Mouse (Mus musculus) embryonic facial prominence, embryonic 13.5 days (tissue): ENCODE measurements around the gene Gatad2a. TPM values are rescaled to one million over a fixed set of nuclear protein-coding genes. Genes with fewer than 3 reads are reported as not detected.

Source experiments
- ATAC-seq: fragments of 200-750 bp; cut with Nextera tagmentation; 2 replicates; pipeline ENCODE4 v1.8.0; 2017; ENCODE audit warnings: low read depth; ENCODE audit not compliant: insufficient number of reproducible peaks, insufficient read depth, low FRiP score, low TSS enrichment
- H3K27ac ChIP-seq: fragments of 300-500 bp; sonication (generic); 2 replicates; pipeline ENCODE4 v1.5.1; 2015; ENCODE audit warnings: moderate library complexity, mild to moderate bottlenecking, inconsistent platforms
- H3K27me3 ChIP-seq: fragments of 300-500 bp; sonication (generic); 2 replicates; pipeline ENCODE4 v1.6.1; 2015; ENCODE audit warnings: mild to moderate bottlenecking, inconsistent platforms
- H3K36me3 ChIP-seq: fragments of 300-500 bp; sonication (generic); 2 replicates; pipeline ENCODE4 v1.6.1; 2015; ENCODE audit warnings: mild to moderate bottlenecking, inconsistent platforms
- H3K4me1 ChIP-seq: fragments of 300-500 bp; sonication (generic); 2 replicates; pipeline ENCODE4 v1.6.1; 2015; ENCODE audit warnings: inconsistent platforms
- H3K4me2 ChIP-seq: fragments of 300-500 bp; sonication (generic); 2 replicates; pipeline ENCODE4 v1.6.1; 2015; ENCODE audit warnings: moderate library complexity, mild to moderate bottlenecking, inconsistent platforms
- H3K4me3 ChIP-seq: fragments of 300-500 bp; sonication (generic); 2 replicates; pipeline ENCODE4 v1.5.1; 2015; ENCODE audit warnings: mild to moderate bottlenecking, inconsistent platforms
- H3K9ac ChIP-seq: fragments of 300-500 bp; sonication (generic); 2 replicates; pipeline ENCODE4 v1.6.1; 2015; ENCODE audit warnings: mild to moderate bottlenecking, inconsistent platforms
- H3K9me3 ChIP-seq: fragments of 300-500 bp; sonication (generic); 2 replicates; pipeline ENCODE4 v1.6.1; 2016; ENCODE audit warnings: inconsistent platforms
- WGBS: fragments of 180-500 bp; shearing (Covaris S2); methylation state at CpG from one replicate; pipeline ENCODE4 v1.1.7; 2015; ENCODE audit warnings: mixed read lengths; 5-methylcytosine and 5-hydroxymethylcytosine counted together
- polyA plus RNA-seq: library from polyadenylated mRNA; unstranded; fragments of >200 nt; fragmentation: Nextera tagmentation; extraction: Ambion mirVana; gene quantifications from 2 replicates; pipeline ENCODE4 v1.2.1, GENCODE M21; 2015

The Gatad2a gene
- polyA plus RNA-seq, 1 experiment from 2014 or later, result 35.6 TPM

DNA sequence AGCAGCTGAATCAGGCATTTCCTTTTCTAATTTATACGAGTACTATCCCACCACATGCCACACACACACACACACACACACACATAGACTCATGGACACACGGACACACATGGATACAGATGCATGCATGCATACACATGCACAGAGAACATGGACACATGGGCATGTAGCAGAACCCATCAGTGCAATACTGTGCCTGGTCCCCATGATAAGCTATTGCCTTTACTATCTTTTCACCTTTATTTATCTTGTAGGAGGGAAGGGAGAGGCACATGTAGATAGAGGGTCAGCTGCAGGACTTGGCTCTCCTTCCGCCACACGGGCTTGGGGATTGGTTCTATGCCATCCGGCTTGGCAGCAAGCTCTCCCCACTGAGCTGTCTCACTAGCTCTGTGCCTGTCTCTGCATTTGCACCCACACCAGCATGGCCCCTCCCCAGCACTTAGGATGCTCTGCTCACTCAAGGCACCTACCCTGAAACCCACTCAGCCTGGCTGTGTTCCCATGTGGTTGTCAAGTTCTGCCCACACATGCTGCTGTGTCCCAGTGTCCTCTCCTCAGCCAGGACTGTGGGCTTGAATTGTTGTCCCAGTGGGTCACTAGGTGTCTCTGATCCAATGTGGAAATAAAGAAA lies 132.7 kb downstream of the Gatad2a start:
- Histone ChIP-seq H3K9ac (no peak overlapping the region), H3K9me3 (no peaks in the 10 kb centered on the region), H3K27me3 (no peaks in the 10 kb centered on the region), H3K4me2 (no peak overlapping the region), H3K4me1 (no peaks in the 10 kb centered on the region), H3K36me3 (no peaks in the 10 kb centered on the region; the same call in 1 of the 2 replicates), H3K4me3 (no peak overlapping the region), H3K27ac (no peak overlapping the region)
- ATAC-seq, result no peak
- 88% methylated on average over 5 of the region's 5 CpGs for WGBS

DNA sequence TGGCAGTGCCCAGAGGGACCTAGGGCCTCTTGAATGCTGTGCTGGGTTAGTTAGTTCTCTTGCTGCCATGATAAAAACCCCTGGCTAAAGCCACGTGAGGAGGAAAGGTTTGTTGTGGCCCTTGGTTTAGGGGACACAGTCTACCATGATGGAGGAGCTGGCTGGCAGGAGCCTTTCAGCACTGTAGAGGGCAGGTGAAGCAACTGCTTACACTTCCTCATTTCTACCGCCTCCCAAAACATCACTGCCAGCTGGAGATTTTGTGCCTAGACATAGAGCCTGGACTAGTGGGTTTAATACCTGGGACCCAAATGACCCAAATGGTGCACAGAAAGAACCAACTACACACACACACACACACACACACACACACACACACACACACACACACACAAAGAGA lies 134.9 kb downstream of the Gatad2a start:
- no peak for ATAC-seq
- H3K4me2 ChIP-seq, result no peak overlapping the region

DNA sequence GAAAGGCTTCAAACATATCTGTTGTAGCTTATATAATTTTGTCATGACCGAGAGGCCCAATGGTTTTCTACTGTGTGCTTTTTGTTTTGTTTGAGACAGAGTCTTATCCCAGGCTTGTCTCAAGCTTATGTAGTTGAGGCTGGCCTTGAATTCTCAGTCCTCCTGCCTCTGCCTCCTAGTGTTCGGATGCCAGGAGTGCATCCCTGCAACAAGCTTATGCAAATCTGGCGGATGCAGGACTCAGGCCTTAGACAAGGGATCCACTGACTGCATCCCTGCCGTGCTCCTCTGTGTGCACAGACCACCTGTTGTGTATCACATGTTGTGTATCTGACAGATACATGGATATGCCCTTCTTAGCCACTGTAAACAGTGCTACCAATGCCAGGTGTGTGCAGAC lies 135.4 kb downstream of the Gatad2a start:
- no peak for ATAC-seq
- Histone ChIP-seq H3K27ac (no peak overlapping the region), H3K9me3 (no peaks in the 10 kb centered on the region), H3K27me3 (no peaks in the 10 kb centered on the region), H3K4me3 (no peak overlapping the region), H3K36me3 (no peaks in the 10 kb centered on the region; the same call in 1 of the 2 replicates), H3K9ac (no peak overlapping the region), H3K4me2 (no peak overlapping the region), H3K4me1 (no peaks in the 10 kb centered on the region)
- WGBS, result 53% methylated on average over 4 of the region's 4 CpGs

More for the DNA sequence above, 134.9 kb downstream of the Gatad2a start:
- no peak overlapping the region for H3K4me3 ChIP-seq
- H3K9me3 ChIP-seq, result no peaks in the 10 kb centered on the region
- no peaks in the 10 kb centered on the region for H3K4me1 ChIP-seq
- no peaks in the 10 kb centered on the region for H3K27me3 ChIP-seq
- 60% methylated on average over 2 of the region's 2 CpGs for WGBS
- H3K36me3 ChIP-seq, result no peaks in the 10 kb centered on the region; the same call in 1 of the 2 replicates
- no peak overlapping the region for H3K27ac ChIP-seq
- H3K9ac ChIP-seq, result no peak overlapping the region

Other genes with a start within 250 kb of the Gatad2a start
- gene Zfp963, start 246.4 kb downstream of the Gatad2a start, polyA plus RNA-seq, result 6.9 and 8.9 TPM in 2 replicates
- not detected in 2 replicates for gene Gm20422, start 221.5 kb downstream of the Gatad2a start, polyA plus RNA-seq
- gene Atp13a1, start 205.2 kb downstream of the Gatad2a start, polyA plus RNA-seq, result 46.5 and 48.1 TPM in 2 replicates
- 39.4 and 41.6 TPM in 2 replicates for gene Zfp866, start 205.2 kb downstream of the Gatad2a start, polyA plus RNA-seq
- 10.3 and 11.0 TPM in 2 replicates for gene Gmip, start 187.7 kb downstream of the Gatad2a start, polyA plus RNA-seq
- 0.55 and 0.58 TPM in 2 replicates for gene Lpar2, start 174.0 kb downstream of the Gatad2a start, polyA plus RNA-seq
- 8.7 and 9.7 TPM in 2 replicates for gene Pbx4, start 163.9 kb downstream of the Gatad2a start, polyA plus RNA-seq
- gene Cilp2, start 108.7 kb downstream of the Gatad2a start, polyA plus RNA-seq, result 0.96 and 1.1 TPM in 2 replicates
- gene Tssk6, start 94.2 kb downstream of the Gatad2a start, polyA plus RNA-seq, result 4.5 and 4.7 TPM in 2 replicates
- gene Ndufa13, start 93.8 kb downstream of the Gatad2a start, polyA plus RNA-seq, result 178 and 184 TPM in 2 replicates
- gene Yjefn3, start 93.7 kb downstream of the Gatad2a start, polyA plus RNA-seq, result 3.6 TPM in 2 replicates
- gene Mau2, start 46.4 kb upstream of the Gatad2a start, polyA plus RNA-seq, result 60.3 and 63.7 TPM in 2 replicates
- gene Sugp1, start 46.4 kb upstream of the Gatad2a start, polyA plus RNA-seq, result 51.1 and 56.5 TPM in 2 replicates
- gene Tm6sf2, start 76.5 kb upstream of the Gatad2a start, polyA plus RNA-seq, result 0.76 and 1.9 TPM in 2 replicates
- 0.21 TPM in 1 of 2 replicates, not detected in the other for gene Hapln4, start 87.1 kb upstream of the Gatad2a start, polyA plus RNA-seq
- gene Ncan, start 124.5 kb upstream of the Gatad2a start, polyA plus RNA-seq, result 1.4 and 2.0 TPM in 2 replicates
- gene Nr2c2ap, start 134.9 kb upstream of the Gatad2a start, polyA plus RNA-seq, result 26.7 and 28.4 TPM in 2 replicates
- gene Rfxank, start 142.8 kb upstream of the Gatad2a start, polyA plus RNA-seq, result 26.4 and 27.5 TPM in 2 replicates
- gene Borcs8, start 143.1 kb upstream of the Gatad2a start, polyA plus RNA-seq, result 56.1 and 57.4 TPM in 2 replicates
- 2.0 and 4.2 TPM in 2 replicates for gene Mef2b, start 143.3 kb upstream of the Gatad2a start, polyA plus RNA-seq
- gene Tmem161a, start 176.0 kb upstream of the Gatad2a start, polyA plus RNA-seq, result 68.5 and 70.5 TPM in 2 replicates
- 4.9 and 5.5 TPM in 2 replicates for gene Slc25a42, start 215.9 kb upstream of the Gatad2a start, polyA plus RNA-seq
- gene Sugp2, start 237.8 kb upstream of the Gatad2a start, polyA plus RNA-seq, result 39.7 and 43.3 TPM in 2 replicates
- 24.8 and 25.9 TPM in 2 replicates for gene Armc6, start 238.1 kb upstream of the Gatad2a start, polyA plus RNA-seq